Mouse (Mus musculus) liver, postnatal 0 days (tissue): ENCODE data around the gene Bend3. TPM values are rescaled to one million over a fixed set of nuclear protein-coding genes. Genes with fewer than 3 reads are reported as not detected.
A peak's percentile ranks its signal among the peaks of the same experiment; 100 is the strongest.

Experiments used
- ATAC-seq: fragments of 200-750 bp; cut with Nextera tagmentation; 2 replicates; pipeline ENCODE4 v1.8.0; 2017; ENCODE audit warnings: mild to moderate bottlenecking, moderate library complexity
- DNase-seq: peaks from one replicate; pipeline ENCODE4 v3.0.0-alpha.2; 2016
- H3K27ac ChIP-seq: fragments of 300-500 bp; sonication (generic); 2 replicates; pipeline ENCODE4 v1.5.1; 2014; ENCODE audit warnings: antibody characterized with exemption, moderate library complexity, mild to moderate bottlenecking, low read depth
- H3K27me3 ChIP-seq: fragments of 300-500 bp; sonication (generic); 2 replicates; pipeline ENCODE4 v1.6.1; 2014; ENCODE audit warnings: low read length, control low read depth, mixed read lengths; ENCODE audit not compliant: insufficient read depth
- H3K36me3 ChIP-seq: fragments of 300-500 bp; sonication (generic); replicated peaks from 2 replicates; pipeline ENCODE4 v1.6.1; 2014; ENCODE audit warnings: mild to moderate bottlenecking, control low read depth, low read length, moderate library complexity, mixed read lengths; ENCODE audit not compliant: insufficient read depth
- H3K4me1 ChIP-seq: fragments of 300-500 bp; sonication (generic); 2 replicates; pipeline ENCODE4 v1.6.1; 2014; ENCODE audit warnings: antibody characterized with exemption, mild to moderate bottlenecking, control low read depth; ENCODE audit not compliant: insufficient read depth
- H3K4me2 ChIP-seq: fragments of 300-500 bp; sonication (generic); 2 replicates; pipeline ENCODE4 v1.6.1; 2014; ENCODE audit warnings: low read depth, mild to moderate bottlenecking, low read length, moderate library complexity, mixed read lengths
- H3K4me3 ChIP-seq: fragments of 300-500 bp; sonication (generic); 2 replicates; pipeline ENCODE4 v1.5.1; 2014; ENCODE audit warnings: low read depth, low read length
- H3K9ac ChIP-seq: fragments of 300-500 bp; sonication (generic); replicated peaks from 2 replicates; pipeline ENCODE4 v1.6.1; 2014; ENCODE audit warnings: mild to moderate bottlenecking, moderate library complexity
- H3K9me3 ChIP-seq: fragments of 300-500 bp; sonication (generic); 2 replicates; pipeline ENCODE4 v1.6.1; 2016; ENCODE audit warnings: mild to moderate bottlenecking, control low read depth, low read length, mixed read lengths
- CTCF ChIP-seq: sonication (generic); IDR thresholded peaks from 2 replicates; pipeline ENCODE4 v1.5.1; 2016; ENCODE audit warnings: antibody characterized with exemption, low read depth
- EP300 ChIP-seq: IDR thresholded peaks from 2 replicates; pipeline ENCODE4 v1.6.1; 2016; ENCODE audit warnings: antibody characterized with exemption, low read depth, mild to moderate bottlenecking
- WGBS: fragments of 180-500 bp; shearing (Covaris S2); extraction: QIAGEN DNeasy Blood & Tissue Kit; methylation state at CpG from one replicate; pipeline ENCODE4 v1.1.7; 2014; ENCODE audit not compliant: insufficient replicate concordance; 5-methylcytosine and 5-hydroxymethylcytosine counted together
- polyA plus RNA-seq: library from polyadenylated mRNA; unstranded; fragments of >200 nt; fragmentation: Nextera tagmentation; extraction: Ambion mirVana; gene quantifications from 2 replicates; pipeline ENCODE4 v1.2.1, GENCODE M21; 2015

Gene Bend3
- polyA plus RNA-seq, 1 experiment from 2014 or later = 0.51 TPM

DNA sequence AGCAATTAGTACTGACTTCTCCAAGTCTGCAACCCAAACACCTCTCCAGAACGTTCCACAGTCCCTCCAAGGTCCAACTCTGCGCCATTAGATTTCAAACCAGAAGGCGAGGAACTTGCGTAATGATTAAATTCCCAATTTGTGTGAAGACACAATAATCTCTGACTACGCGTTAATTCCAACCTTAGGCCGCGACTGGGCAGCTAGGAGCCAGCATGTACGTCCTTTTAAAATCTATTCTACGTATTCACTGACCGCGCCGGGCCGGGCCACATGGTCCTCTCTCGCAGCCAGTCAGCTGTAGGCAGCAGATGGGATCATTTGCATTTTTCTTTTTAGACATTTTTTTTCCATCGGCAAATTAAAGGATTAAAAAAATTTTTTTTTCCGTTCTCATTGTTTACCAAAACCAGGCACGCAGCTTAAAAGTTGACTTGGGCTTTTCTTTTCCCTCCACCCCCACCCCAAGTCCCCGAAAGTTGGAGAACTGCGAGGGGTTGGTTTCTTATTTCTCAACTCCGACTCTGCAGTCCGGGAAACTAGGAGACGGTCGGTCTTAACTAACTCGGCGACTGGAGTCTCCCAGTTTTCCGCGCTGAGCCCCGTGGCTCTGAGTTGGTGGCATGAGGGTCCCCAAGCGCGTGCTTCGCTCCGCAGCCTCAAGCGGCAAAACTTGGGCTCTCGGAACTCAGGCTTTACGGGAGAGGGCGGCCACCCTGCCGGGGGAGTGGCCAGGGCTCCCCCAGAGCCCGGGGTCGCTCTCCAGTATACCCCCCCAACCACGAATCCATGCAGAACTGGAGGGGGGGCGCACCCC, 558 bp upstream of the Bend3 start:
- peak overlapping the region; percentile 82 for H3K4me3 ChIP-seq
- peak overlapping the region; percentile 94 for H3K27ac ChIP-seq
- peak overlapping the region; percentile 99 for H3K4me2 ChIP-seq
- DNase-seq (peak; percentile 60), ATAC-seq (peak; percentile 26)
- peaks cover 22% of the 10 kb centered on the region for H3K4me1 ChIP-seq
- 0 out of 2 replicates have a peak, but pooled peaks cover 2% of the 10 kb centered on the region for H3K27me3 ChIP-seq
- no peak for TF ChIP-seq EP300
- no peak for TF ChIP-seq CTCF
- H3K9ac ChIP-seq = peak overlapping the region; percentile 92
- WGBS = under 1% methylated on average over 41 of the region's 42 CpGs
- no peaks in the 10 kb centered on the region for H3K9me3 ChIP-seq
- H3K36me3 ChIP-seq = no peaks in the 10 kb centered on the region

DNA sequence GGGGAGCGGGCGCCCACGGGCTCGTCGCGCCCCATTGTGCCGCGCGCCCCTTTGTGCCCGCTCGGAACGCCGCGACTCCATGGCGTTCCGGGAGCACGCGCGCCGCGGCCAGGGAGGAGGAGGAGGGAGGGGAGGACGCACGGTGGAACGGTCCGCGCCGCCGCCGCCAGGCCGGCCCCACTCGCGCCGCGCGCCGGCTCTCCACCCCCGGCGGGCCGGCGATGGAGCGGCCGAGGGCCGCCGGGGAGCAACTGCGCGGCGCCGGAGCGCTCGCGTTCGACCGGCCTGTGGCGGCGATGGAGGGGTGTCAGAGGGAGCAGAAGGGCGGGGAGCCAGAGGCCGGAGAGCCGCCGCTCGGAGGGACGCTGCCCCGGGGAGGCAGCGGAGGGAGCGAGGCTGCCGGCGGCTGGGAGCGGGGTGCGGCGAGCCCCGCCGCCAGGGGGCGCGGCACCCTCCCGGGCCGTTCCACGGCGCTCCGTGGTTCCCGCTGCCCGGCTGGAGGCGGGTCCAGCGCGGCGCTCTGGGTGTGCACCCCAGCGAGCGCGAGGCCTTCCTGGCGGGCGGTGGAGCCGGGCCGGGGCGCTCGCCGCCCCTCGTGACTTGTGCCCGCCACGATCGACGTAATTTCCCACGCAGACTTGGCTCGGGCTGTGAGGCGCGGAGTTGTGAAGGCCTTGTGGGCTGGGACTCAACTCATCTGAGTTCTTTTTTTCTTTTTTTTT, 966 bp downstream of the Bend3 start:
- under 1% methylated on average over 62 of the region's 103 CpGs for WGBS
- Histone ChIP-seq H3K27me3 (0 out of 2 replicates have a peak, but pooled peaks cover 2% of the 10 kb centered on the region), H3K4me1 (peaks cover 27% of the 10 kb centered on the region), H3K9ac (peak overlapping the region; percentile 92), H3K36me3 (no peaks in the 10 kb centered on the region), H3K27ac (peak overlapping the region; percentile 94), H3K4me3 (peak overlapping the region; percentile 82), H3K9me3 (no peaks in the 10 kb centered on the region), H3K4me2 (peak overlapping the region; percentile 99)
- ATAC-seq (peak; percentile 87), DNase-seq (peak; percentile 92)
- TF ChIP-seq CTCF (peak; percentile 55), EP300 (no peak)

DNA sequence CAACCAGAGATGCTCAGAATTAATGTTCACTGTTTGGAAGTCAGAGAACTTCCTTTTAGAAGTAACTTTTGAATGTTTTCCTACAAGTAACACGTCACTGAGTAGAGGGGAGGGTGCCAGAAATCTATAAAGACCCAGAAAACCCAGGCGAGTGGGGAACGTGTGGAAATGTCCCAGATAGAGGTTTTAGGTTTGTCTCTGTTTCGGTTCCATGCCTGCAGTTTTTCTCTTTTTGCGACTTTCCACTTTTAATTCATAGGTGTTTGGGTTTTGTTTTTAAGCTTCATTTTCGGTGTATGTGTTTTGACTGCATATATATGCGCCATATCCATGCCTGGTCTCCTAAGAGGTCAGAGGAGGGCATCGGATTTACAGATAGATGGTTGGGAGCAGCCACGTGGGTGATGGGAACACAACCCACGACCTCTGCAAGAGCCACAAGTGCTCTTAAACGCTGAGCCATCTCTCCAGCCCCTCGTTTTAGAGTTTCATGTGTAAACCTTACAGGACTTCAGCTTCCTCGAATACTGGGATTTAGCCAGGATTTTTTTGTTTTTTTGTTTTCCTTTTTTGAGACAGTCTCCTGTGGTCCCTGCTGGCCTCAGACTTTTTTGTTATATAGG, 1.7 kb downstream of the Bend3 start:
- H3K4me3 ChIP-seq = peak overlapping the region; percentile 82
- 0 out of 2 replicates have a peak, but pooled peaks cover 2% of the 10 kb centered on the region for H3K27me3 ChIP-seq
- H3K4me2 ChIP-seq = peak overlapping the region; percentile 99
- no peaks in the 10 kb centered on the region for H3K36me3 ChIP-seq
- H3K27ac ChIP-seq = peak overlapping the region; percentile 94
- ATAC-seq = no peak
- peaks cover 27% of the 10 kb centered on the region for H3K4me1 ChIP-seq
- TF ChIP-seq CTCF (no peak), EP300 (no peak)
- H3K9me3 ChIP-seq = no peaks in the 10 kb centered on the region
- DNase-seq = no peak
- peak overlapping the region; percentile 92 for H3K9ac ChIP-seq
- WGBS = 17% methylated on average over 13 of the region's 13 CpGs

DNA sequence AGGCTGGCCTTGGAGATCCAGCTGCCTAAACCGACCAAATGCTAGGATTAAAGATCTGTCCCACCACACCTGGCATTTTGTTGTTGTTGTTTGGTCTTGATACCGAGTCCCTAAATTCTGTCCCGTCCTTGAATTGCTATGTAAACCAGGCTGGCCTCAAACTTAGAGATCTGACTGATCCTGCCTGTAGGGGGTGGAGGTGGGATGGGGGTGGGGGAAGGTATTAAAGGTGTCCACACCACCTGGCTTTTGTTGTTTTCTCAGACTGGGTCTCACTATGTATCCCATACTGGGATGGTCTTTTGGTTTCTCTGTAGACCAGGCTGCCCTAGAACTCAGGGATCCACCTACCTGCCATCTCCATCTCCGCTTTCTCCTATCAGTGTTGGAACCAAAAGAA, 2.5 kb downstream of the Bend3 start:
- peaks cover 27% of the 10 kb centered on the region for H3K4me1 ChIP-seq
- H3K27me3 ChIP-seq = 0 out of 2 replicates have a peak, but pooled peaks cover 2% of the 10 kb centered on the region
- no peak overlapping the region for H3K4me3 ChIP-seq
- no peak for ATAC-seq
- no peak overlapping the region for H3K9ac ChIP-seq
- 0 out of 2 replicates have a peak, but pooled peaks have one; percentile 2 for TF ChIP-seq CTCF
- TF ChIP-seq EP300 = no peak
- no peaks in the 10 kb centered on the region for H3K36me3 ChIP-seq
- no peak overlapping the region for H3K4me2 ChIP-seq
- 58% methylated on average over 4 of the region's 4 CpGs for WGBS
- no peak overlapping the region for H3K27ac ChIP-seq
- H3K9me3 ChIP-seq = no peaks in the 10 kb centered on the region
- no peak for DNase-seq

DNA sequence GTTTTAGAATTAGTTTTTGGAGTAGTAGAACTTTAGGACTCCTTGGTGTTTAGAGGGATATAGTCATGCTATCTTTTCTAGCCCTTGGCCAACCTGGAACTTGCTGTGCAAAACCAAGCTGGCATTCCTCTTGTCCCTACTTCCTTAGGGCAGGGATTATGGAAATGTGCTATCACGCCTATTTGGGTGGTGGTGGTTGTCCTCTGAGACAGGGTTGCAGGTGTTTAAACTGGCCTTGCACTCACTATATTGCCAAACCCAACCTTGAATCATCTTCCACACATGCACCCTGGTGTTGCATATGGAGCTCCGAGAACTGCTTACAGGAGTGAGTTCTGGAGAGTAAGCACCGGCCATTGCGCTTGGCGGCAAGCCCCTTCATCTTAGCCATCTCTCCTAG, 3.4 kb downstream of the Bend3 start:
- Histone ChIP-seq H3K27me3 (0 out of 2 replicates have a peak, but pooled peaks cover 2% of the 10 kb centered on the region), H3K36me3 (no peaks in the 10 kb centered on the region), H3K27ac (no peak overlapping the region), H3K9me3 (no peaks in the 10 kb centered on the region), H3K9ac (no peak overlapping the region), H3K4me3 (no peak overlapping the region), H3K4me1 (peaks cover 27% of the 10 kb centered on the region), H3K4me2 (no peak overlapping the region)
- TF ChIP-seq CTCF (no peak), EP300 (no peak)
- 84% methylated on average over 5 of the region's 5 CpGs for WGBS
- no peak for DNase-seq
- ATAC-seq = no peak

DNA sequence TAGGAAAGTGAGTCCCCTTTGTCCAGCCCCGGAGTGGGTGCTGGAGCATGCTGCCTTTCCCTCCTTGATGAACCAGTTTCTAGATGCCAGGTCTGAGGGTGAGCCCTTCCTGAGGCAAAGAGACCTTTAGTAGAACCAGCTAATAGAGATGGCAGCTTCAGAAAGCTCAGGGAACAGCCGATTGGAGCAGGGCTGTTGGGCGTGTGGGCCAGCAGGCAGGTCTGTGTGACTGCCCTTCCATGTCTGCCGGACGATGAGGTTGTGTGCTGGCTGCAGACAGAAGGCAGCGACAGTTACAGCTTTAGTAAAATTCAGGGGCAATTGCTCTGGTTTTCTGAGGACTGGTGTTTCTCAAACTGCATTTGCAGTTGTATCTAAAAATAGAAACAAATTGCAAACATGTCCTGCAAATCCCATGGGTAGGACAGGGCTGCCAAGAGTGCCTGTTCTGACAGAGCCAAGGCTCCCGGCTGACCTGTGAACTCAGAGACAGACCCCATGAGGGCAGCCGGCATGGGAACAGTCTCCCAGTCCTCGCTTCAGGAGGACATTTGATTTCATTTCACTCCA, 4.9 kb downstream of the Bend3 start:
- no peak for DNase-seq
- peak overlapping the region; percentile 29; the same call in 1 of the 2 replicates for H3K27ac ChIP-seq
- ATAC-seq = no peak
- no peak overlapping the region; the same call in 1 of the 2 replicates for H3K4me2 ChIP-seq
- no peak for TF ChIP-seq CTCF
- no peak for TF ChIP-seq EP300
- 58% methylated on average over 9 of the region's 9 CpGs for WGBS
- H3K27me3 ChIP-seq = 0 out of 2 replicates have a peak, but pooled peaks cover 1% of the 10 kb centered on the region
- peaks cover 35% of the 10 kb centered on the region for H3K4me1 ChIP-seq
- no peaks in the 10 kb centered on the region for H3K36me3 ChIP-seq
- H3K9ac ChIP-seq = no peak overlapping the region
- H3K4me3 ChIP-seq = no peak overlapping the region
- H3K9me3 ChIP-seq = no peaks in the 10 kb centered on the region
